Mouse (Mus musculus): ENCODE measurements around the gene Adnp.

Adnp gene

GRCm38 (mm10) chr2:168206725-168207644 is at the start of gene Adnp:
TSS of gene Adnp (minus strand) at chr2:168207112.
- DNase-seq (ENCODE audit: low read depth in 1 of 2, low spot score in 2 of 2), result peak; percentile 93 to 97

GRCm38 (mm10) chr2:168256506-168256905 is 49.6 kb upstream of the Adnp start:
- no peak for DNase-seq (ENCODE audit: low read depth in 1 of 2, low spot score in 2 of 2)

- no peak for DNase-seq (ENCODE audit: low read depth in 1 of 2, low spot score in 2 of 2)
Observed at GRCm38 (mm10) chr2:168253822-168254221, 46.9 kb upstream of the Adnp start.

GRCm38 (mm10) chr2:168252639-168253292 is 45.9 kb upstream of the Adnp start:
- DNase-seq (ENCODE audit: low read depth in 1 of 2, low spot score in 2 of 2), result no peak

- peak; percentile 34 to 66 for DNase-seq (ENCODE audit: low read depth in 1 of 2, low spot score in 2 of 2)
Observed at GRCm38 (mm10) chr2:168250270-168250669, 43.4 kb upstream of the Adnp start.

- DNase-seq (ENCODE audit: low read depth in 1 of 2, low spot score in 2 of 2), result peak in 1 of 2 experiments; percentile 16
Observed at GRCm38 (mm10) chr2:168248856-168249245, 41.9 kb upstream of the Adnp start.

- DNase-seq (ENCODE audit: low read depth in 1 of 2, low spot score in 2 of 2), result no peak
Observed at GRCm38 (mm10) chr2:168248167-168248855, 41.4 kb upstream of the Adnp start.

GRCm38 (mm10) chr2:168245571-168245970 is 38.7 kb upstream of the Adnp start:
- DNase-seq (ENCODE audit: low read depth in 1 of 2, low spot score in 2 of 2), result no peak

GRCm38 (mm10) chr2:168243278-168243677 is 36.4 kb upstream of the Adnp start:
- no peak for DNase-seq (ENCODE audit: low read depth in 1 of 2, low spot score in 2 of 2)

GRCm38 (mm10) chr2:168242841-168243240 is 35.9 kb upstream of the Adnp start:
- no peak for DNase-seq (ENCODE audit: low read depth in 1 of 2, low spot score in 2 of 2)

GRCm38 (mm10) chr2:168238335-168238734 is 31.4 kb upstream of the Adnp start:
- DNase-seq (ENCODE audit: low read depth in 1 of 2, low spot score in 2 of 2), result no peak

GRCm38 (mm10) chr2:168233286-168233685 is 26.4 kb upstream of the Adnp start:
- DNase-seq (ENCODE audit: low read depth in 1 of 2, low spot score in 2 of 2), result no peak

GRCm38 (mm10) chr2:168231471-168231829 is 24.5 kb upstream of the Adnp start:
- DNase-seq (ENCODE audit: low read depth in 1 of 2, low spot score in 2 of 2), result no peak

GRCm38 (mm10) chr2:168230773-168231470 is 24.0 kb upstream of the Adnp start:
- DNase-seq (ENCODE audit: low read depth in 1 of 2, low spot score in 2 of 2), result no peak

GRCm38 (mm10) chr2:168230026-168230728 is 23.3 kb upstream of the Adnp start, which contains the start of the genes Gm20716, Dpm1 and Mocs3:
TSS of gene Gm20716 (minus strand) at chr2:168230364.
TSS of gene Dpm1 (minus strand) at chr2:168230591.
TSS of gene Mocs3 (plus strand) at chr2:168230622.
- peak; percentile 64 to 84 for DNase-seq (ENCODE audit: low read depth in 1 of 2, low spot score in 2 of 2)

GRCm38 (mm10) chr2:168229116-168230025 is 22.5 kb upstream of the Adnp start:
- peak in 1 of 2 experiments; percentile 56 for DNase-seq (ENCODE audit: low read depth in 1 of 2, low spot score in 2 of 2)

- DNase-seq (ENCODE audit: low read depth in 1 of 2, low spot score in 2 of 2), result no peak
Observed at GRCm38 (mm10) chr2:168223326-168223725, 16.4 kb upstream of the Adnp start.

GRCm38 (mm10) chr2:168213788-168214397 is 7.0 kb upstream of the Adnp start:
- no peak for DNase-seq (ENCODE audit: low read depth in 1 of 2, low spot score in 2 of 2)

GRCm38 (mm10) chr2:168207883-168208282 is 971 bp upstream of the Adnp start:
- no peak for DNase-seq (ENCODE audit: low read depth in 1 of 2, low spot score in 2 of 2)
